Mouse (Mus musculus): ENCODE measurements around the gene Ptpn12.

Gene Ptpn12

DNA sequence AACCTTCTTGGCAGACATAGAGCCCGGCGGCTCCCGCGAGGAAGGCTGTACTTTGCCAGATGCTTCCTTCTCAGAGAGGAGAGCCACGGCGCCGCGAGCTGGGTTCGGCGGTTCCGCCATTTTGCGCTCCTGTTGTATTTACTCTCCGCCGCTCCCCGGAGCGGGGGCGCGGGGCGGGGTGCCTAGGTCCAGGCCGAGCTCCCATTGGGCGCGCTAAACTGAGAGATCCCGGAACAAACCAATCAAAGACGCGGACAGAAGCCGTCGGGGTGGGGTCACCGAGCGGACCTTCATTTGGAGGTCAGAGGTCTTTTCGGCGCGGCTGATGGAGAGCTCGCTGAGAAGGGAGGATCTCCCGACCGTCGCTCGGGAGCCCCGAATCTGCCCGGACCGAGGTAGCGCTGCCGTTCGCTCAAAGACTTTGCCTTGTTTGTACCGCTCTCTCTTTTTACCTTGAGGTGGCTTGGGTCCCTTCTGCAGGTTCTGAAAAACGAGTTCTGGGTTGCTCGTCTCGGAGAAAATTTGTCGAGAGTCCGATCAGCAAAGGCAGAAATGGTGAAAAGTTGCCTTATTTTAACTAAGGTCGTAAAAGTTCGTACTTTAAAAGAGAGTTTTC lies 103.9 kb downstream of the Ptpn12 start:
- DNase-seq (ENCODE audit: low read depth, low spot score), result peak; percentile 95

DNA sequence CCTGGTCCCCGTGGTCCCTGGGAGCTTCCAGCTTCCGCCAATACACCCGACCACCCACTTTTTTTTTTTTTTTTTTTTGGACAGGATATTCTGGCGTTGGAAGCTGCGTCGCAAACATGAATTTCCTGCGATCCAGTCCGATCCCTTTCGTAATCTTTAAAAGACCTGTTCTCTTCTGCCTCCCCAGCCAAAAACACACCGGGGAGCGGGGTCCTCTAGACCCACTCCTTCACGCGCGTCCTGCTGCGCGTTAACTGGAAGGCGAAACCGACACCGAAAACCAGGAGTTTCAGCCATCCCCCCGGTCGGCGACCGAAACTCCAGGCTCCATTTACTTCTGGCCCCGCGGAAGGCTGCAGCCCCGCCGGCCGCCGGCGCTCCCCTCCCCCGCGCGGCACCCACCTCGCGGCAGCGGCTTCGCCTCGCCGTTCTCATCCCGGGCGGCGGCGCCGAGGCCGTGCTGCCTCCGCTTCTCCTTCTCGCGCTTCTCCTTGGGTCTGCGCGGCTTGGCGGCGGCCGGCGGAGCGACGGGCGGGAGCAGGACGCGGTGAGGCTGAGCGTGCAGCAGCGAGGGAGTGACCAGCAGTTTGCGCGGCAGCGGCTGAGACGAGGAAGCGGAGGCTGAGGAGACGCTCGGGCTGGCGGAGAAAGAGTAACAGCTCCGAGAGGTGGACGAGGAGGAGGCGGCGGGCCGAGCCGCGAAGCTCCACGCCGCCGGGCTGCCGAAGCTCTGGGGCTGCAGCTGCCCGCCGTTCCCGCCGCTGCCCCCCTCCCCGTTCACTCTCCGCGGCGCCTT lies 104.7 kb downstream of the Ptpn12 start:
- DNase-seq (ENCODE audit: low read depth, low spot score), result no peak

DNA sequence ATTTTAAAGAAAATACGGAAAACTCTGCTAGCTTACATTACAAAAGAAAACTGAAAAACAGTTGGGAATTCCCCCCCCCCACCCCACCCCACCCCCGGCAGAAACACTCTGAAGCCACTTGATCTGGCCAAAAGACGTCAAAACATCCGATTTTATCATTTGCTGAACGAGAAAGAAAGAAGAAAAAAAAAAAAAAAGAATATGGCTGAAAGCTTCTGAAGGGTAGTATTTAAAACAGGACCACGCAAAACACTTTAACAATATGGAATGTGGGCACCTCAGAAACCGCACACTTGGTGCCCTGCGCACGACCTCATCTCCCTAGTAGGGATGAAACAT lies 105.2 kb downstream of the Ptpn12 start:
- peak; percentile 58 for DNase-seq (ENCODE audit: low read depth, low spot score)

DNA sequence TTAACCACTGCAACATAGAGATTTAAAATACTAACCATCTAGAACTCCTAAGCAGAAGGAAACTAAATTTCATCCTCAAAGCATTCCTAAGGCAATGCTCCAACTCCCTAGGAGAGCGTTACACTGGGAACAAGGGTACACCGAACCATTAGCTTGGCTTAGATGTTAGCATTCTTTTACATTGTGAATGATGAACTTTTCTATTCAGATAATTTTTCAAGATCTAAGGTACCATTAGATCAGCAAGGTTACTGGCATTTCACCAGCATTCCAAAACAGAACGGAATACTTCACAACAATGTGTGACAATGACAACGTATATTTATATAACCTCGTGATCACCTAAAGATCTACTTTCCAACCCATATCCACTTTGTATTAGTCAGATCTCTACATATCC lies 105.6 kb downstream of the Ptpn12 start:
- no peak for DNase-seq (ENCODE audit: low read depth, low spot score)

DNA sequence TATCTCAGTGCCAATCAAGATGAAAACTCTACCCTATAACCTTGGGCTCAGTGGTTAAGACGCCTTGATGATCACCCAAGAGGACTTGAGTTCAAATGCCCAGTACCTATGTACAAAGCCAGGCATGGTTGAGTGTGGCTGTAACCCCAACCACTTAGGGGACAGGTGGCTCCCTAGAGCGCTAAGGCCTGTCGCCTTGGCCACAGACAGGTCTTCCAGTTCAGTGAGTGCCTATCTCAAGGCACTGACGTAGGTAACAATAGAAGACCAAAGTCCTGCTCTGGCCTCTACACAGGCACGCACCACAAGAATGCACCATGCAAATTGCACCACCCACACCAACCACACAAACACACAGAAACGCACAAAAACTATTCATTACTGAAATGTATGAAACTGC lies 108.8 kb downstream of the Ptpn12 start:
- DNase-seq (ENCODE audit: low read depth, low spot score), result peak; percentile 39

DNA sequence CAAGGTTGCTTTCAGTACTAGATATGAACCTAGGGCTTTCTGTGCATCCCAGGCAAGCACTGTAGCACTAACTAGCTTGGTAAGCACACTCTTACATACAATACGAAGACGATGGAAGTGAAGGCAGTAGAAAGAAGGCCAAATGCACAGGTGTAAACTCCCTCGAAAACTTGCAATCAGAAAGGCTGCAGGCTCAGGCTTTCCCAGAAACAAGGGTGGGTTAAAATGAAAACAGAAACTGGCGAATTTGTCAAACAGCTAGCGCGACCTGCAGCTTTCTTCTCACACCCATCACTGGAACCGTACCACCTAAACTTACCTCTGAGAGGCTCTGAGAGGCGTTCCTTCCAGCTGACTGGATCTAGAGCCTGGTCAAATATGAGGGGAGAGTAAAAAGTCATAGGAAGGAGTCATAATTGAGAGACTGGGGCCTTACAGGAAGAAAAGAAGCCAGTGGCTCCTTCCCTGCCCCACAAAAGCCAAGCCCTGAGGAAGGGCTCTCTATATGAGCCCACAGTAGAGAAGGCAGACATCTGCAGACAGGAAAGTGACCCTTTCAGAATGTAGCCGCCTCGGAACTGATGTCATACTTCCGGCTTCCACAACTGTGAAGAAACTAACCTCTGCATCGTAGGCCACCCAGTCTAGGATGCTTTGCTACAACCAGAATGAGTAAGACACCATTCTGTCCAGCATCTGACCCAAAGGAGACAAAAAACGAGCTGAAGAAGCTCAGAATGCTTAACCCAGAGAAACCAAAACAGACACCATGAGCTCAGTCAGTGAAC lies 110.6 kb downstream of the Ptpn12 start:
- DNase-seq (ENCODE audit: low read depth, low spot score), result peak; percentile 80

DNA sequence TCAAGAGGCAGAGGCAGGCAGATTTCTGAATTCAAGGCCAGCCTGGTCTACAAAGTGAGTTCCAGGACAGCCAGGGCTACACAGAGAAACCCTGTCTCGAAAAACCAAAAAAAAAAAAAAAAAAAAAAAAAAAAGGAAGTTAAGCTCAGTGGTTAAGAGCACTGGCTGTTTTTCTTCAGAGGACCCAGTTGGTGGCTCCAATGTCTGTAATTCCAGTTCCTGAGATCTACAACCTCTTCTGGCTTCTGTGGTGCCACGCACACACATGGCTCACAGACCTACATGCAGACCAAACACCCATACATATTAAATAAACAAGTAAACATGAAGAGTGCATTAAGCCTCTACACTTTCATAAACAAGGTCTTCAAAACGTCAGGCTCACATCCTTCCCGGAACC lies 111.9 kb downstream of the Ptpn12 start:
- DNase-seq (ENCODE audit: low read depth, low spot score), result peak; percentile 27

DNA sequence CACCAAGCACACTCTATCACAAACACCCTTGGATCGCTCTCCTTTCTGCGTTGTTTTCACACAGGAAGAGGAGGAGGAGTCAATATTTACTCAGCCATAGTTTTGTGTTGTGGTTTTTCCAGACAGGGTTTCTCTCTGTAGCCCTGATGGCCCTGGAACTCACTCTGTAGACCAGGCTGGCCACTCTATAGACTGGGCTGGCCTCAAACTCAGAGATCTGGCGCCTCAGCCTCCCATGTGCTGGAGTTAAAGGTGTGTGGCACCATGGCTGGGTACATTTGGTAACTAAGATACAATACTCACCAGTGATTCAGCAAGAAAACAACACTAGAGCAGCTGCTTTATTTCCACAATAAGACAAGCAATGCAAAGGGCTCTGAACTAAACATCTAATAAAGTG lies 113.2 kb downstream of the Ptpn12 start:
- peak; percentile 41 for DNase-seq (ENCODE audit: low read depth, low spot score)

DNA sequence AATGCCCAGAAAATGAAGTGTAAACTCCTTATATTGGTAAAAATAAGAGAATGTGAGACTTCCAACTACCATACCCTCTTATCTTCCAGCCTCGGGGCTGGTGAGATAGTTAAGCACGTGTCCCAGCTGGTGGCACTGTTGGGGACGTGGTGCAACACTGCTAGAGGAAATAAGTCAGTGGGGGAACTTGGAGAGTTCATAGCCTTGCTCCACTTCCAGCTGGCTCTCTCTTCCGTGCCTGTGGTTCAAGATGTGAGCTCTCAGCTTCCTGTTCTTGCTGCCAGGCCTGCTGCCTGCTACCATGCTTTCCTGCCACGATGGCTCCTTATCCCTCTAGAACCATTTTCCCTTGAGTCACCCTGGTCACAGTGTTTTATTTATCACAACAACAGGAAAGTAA lies 114.5 kb downstream of the Ptpn12 start:
- peak; percentile 72 for DNase-seq (ENCODE audit: low read depth, low spot score)

DNA sequence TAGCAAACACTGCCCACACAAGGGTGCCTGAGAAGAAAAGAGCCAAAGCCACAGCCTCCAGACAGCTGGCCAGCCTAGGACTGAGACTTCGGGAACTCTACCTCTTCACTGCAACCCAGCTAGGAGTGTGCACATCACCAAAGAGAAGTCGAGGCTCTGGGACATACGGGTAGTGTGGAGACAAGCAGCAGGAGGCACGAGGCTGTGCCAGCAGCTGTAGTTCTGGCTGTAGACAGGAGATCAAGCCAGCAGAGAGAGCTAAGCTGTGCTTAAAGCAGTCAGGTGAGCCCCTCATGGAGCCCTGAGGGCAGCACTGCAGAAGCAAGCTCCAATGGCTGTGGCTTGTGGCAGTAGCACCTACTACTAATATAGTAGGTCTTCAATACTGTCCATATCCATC lies 115.0 kb downstream of the Ptpn12 start:
- no peak for DNase-seq (ENCODE audit: low read depth, low spot score)

DNA sequence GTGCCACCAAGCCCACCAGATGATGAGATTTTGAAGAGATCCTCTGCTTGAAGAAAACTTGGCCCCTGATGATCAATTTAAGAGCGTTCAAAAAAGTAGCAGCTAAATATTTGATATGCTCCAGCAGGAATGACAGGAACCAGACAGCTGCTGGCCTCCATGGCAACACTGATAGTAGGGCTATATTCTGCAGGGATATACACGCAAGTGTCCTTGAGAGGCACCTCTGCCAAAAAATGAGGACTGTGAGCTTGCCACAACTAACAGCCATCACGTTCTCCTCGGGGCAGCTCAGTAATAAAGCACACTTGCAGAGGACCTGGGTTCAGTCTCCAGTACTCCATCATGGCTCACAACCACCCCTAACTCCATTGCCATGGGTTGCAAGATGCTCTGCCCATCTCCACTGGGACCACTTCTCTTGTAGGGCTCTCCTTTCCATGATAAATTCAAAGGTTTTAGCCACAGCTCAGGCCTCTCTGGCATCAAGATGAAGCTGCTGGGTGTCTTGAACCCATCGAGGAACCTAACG lies 115.6 kb downstream of the Ptpn12 start:
- DNase-seq (ENCODE audit: low read depth, low spot score), result no peak

DNA sequence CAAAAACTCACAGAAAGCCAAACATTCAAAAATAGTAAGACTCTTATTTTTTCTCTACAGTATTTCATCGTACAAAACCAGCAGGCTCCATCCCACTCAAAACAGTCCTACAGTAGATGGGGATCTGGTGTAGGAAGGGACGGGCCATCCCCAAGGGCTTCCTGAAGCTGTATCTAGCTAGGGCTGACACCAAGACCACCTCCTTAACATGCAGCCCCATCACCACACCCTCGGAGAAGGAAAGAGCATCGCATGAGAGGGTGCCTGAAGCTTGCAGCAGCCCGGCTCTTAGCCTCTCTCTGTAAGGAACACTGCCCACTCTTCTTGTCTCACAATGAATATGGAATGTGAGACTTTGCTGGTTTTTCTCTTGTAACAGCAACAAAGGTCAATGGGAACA lies 117.2 kb downstream of the Ptpn12 start:
- DNase-seq (ENCODE audit: low read depth, low spot score), result no peak
